Mouse (Mus musculus) c-Kit-positive CD71-positive TER-119-positive erythroid progenitor cells, embryonic 14.5 days (primary cell): ENCODE measurements around the gene Olfr825.
"Not testable (repeated sequence)": the region's sequence is repeated elsewhere in the genome, so short reads cannot be mapped to it uniquely, and the experiment has no call there.

Source experiments
- DNase-seq: peaks from one replicate; pipeline ENCODE4 v3.0.0-alpha.2; 2013; ENCODE audit warnings: low spot score

Gene Olfr825

DNA sequence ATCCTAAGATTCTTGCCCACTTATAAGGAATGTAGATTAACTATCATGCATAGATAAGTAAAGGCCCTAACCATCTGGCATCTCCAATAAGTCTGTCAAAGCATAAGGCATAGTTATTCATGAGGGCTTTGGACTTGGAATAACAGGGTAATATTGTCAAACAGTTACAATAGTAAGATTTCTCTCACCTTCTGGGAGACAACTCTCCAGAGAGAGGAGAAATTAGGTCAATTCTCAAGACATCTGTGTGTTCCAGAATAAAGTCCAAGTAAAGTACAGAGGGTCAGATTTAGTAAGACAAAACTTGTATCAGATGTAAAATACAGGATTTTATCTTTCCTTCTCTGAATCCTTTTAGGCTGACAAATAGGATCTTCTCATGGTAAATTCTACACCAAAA lies at the start of gene Olfr825:
Gene Olfr825, minus strand, starts transcription at position 101 of the 400 bp plus-strand sequence.
- DNase-seq, result no peak

DNA sequence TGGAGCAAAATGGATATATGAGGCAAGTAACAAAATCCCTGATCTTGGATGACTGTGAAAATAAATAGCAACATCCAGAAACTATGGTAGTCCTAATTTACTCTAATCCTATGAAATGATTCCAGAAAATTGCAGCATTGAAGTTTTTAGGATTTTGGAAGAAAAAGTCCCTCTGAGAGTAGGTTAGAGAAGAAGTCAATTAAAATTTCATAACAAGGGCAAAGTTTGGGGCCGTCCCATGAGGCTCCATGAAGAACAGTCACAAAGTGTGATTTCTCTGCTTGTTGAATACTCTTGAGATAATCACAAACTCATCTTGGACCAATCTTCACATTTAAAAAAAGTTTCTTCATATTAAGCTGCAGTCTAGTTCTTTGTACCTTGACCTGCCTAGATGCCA lies 47.7 kb upstream of the Olfr825 start, which contains the start of gene Olfr827:
Gene Olfr827, minus strand, starts transcription at position 101 of the 400 bp plus-strand sequence.
- DNase-seq, result no peak

DNA sequence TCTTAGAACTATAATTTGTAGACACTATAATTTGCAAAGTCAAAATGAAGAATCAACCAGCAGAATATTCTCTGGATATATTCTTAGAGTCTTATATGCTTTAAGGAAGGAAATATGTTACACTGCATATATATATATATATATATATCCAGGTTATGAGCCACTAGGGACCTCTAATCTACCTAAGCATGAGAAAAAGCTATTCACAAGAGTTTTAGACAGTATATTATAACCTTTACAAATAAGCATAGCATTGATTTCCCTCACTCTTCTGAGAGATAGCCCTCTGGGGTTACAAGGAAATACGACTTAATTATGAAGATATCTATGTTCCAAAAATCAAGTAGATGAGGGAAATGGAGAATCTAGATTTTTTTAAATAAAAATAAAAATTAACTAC lies 17.5 kb upstream of the Olfr825 start, which contains the start of gene Olfr826:
Gene Olfr826, minus strand, starts transcription at position 101 of the 400 bp plus-strand sequence.
- DNase-seq, result no peak

DNA sequence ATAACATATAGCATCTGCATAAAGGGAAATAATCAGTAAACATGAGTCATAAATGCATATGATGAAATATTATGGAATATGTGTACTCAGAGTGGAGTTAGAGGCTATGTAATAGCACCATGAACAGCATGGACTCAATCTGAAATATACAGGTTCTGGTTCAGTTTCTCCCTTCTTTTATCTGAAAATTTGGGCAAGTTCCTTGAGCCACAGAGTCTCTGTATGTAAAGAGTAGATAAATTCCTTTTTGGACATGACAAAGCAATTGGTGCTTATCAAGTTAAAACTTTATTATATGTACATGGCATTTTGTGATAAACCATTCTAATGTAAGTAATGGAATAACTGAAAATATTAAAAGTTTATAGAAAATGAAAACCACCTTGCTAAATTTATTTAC lies 1.4 kb downstream of the Olfr825 start:
- DNase-seq, result peak; percentile 7

DNA sequence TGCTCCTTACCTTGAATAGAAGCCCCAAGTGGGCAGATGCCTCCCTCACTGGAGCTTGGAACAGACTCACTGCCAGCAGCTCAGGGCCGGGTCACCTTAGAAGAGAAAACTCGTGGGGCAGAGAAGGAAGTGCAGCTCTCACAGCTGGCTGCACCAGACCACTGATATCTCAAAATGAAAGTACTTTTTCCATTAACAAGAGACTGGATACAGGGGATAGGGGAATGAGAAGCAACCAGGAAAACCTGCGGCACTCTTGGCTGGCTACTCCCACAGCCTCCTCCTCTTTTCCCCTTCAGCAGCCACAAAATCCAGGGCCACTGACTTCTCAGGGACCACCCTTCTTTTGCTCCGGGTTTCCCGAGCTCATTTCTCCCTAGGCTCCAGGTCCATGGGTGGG lies 22.4 kb downstream of the Olfr825 start:
- DNase-seq, result no peak

DNA sequence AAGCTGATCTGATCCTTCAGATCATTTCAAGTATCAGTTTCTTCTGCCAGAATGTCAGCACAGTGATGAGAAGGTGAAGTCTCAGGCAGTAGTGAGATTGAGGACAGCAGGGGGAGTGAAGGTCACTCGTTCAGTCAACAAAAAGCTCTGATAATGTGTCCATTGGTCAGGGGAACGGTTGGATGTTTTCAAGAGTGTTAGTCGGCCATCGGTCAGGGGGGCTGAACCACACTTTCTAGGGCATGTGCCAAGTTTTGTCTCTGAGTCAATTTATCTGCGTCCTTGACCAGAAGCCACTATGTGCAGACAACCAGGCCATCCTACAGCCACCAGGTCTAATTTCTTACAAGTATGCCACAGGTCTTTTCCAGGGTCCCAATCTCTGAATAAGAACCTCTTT lies 24.1 kb downstream of the Olfr825 start:
- not testable (repeated sequence) for DNase-seq

DNA sequence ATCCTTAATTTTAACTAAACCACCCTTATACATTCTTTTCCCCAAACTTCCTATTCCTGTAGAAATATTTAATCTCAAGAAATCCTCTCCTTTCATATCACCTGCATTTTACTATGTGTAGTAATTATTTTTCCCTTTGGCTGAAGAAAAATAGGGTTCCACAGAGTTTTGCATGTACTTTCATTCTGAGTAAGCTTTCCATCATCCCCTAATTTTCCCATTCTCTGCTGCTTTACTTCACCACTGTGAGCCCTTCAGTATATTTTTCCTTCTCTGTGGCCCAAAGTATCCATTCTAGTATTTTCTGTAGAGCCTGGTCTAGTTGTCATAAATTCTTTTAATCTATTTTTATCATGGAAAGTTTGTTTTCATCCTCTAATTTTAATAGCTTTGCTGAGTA lies 31.8 kb downstream of the Olfr825 start:
- no peak for DNase-seq

DNA sequence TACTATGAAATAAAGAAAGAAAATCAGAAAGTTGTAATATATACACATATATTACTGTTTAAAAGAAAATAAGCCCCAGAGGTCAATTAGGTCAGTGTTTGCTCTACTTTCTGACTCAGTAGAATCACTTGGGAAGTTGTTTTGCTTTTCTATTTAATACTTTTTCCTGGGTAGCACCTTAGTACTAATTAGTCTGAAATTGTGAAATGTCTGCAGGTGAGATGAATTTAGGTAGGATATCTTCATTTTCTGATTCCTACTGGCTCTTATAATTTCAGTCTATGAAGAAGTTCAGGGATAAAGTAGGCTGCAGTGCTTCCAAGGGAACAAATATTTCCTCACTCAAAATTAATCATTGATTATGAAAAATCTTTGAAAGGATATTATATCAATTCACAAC lies 36.7 kb downstream of the Olfr825 start, which contains the start of gene Olfr824:
Gene Olfr824, minus strand, starts transcription at position 101 of the 400 bp plus-strand sequence.
- DNase-seq, result not testable (repeated sequence)

DNA sequence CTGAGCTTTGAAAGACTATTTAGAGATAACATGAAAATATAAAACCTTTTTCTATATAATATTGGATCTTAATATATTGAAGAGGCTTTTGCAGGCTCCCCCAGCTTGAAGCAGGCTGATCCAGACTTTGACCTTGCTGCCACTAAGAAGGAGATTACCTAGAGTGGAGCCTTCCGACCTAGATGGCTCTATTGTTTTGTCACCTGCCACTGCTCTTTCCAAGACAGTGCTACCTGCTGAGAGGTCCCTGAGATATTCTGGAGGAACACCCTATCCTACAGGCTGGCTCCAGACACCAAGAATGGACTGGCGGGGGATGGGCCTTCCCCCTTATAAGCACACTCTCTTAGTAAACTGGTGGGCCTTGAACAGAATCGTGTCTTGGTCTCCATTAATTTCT lies 50.5 kb downstream of the Olfr825 start:
- not testable (repeated sequence) for DNase-seq

DNA sequence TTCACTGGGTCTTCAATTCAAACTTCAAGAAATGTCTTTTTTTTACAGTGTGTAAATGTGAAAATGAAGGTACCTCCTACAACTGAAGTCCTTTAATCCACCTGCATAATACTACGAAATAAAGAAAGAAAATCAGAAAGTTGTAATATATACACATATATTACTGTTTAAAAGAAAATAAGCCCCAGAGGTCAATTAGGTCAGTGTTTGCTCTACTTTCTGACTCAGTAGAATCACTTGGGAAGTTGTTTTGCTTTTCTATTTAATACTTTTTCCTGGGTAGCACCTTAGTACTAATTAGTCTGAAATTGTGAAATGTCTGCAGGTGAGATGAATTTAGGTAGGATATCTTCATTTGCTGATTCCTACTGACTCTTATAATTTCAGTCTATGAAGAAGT lies 51.3 kb downstream of the Olfr825 start, which contains the start of gene Olfr823:
Gene Olfr823, minus strand, starts transcription at position 101 of the 400 bp plus-strand sequence.
- DNase-seq, result not testable (repeated sequence)
